Mouse (Mus musculus) kidney, adult 2 months (tissue): ENCODE results near the gene Ctsz.

ENCODE experiments used
- CTCF ChIP-seq: fragments of 200-500 bp; conservative IDR thresholded peaks from 2 replicates; pipeline ENCODE4 v1.5.1; 2011; ENCODE audit warnings: low read depth, mild to moderate bottlenecking, control low read depth, low read length, moderate library complexity, mixed read lengths; ENCODE audit not compliant: insufficient read depth, insufficient read length
- POLR2A ChIP-seq: fragments of 200-500 bp; IDR thresholded peaks from one replicate; pipeline ENCODE4 v1.6.1; 2011; ENCODE audit warnings: low read depth, low read length, control low read depth

GRCm38 (mm10) chr2:174436916-174437696, 1.7 kb downstream of the Ctsz start:
- no peak for TF ChIP-seq POLR2A
- TF ChIP-seq CTCF: no peak
